Mouse (Mus musculus): ENCODE results near the gene Zfp768. TPM values are rescaled to one million over a fixed set of nuclear protein-coding genes. Genes with fewer than 3 reads are reported as not detected.

Zfp768 gene
- polyA plus RNA-seq, 1 experiment from 2014 or later = 6.5 TPM

DNA sequence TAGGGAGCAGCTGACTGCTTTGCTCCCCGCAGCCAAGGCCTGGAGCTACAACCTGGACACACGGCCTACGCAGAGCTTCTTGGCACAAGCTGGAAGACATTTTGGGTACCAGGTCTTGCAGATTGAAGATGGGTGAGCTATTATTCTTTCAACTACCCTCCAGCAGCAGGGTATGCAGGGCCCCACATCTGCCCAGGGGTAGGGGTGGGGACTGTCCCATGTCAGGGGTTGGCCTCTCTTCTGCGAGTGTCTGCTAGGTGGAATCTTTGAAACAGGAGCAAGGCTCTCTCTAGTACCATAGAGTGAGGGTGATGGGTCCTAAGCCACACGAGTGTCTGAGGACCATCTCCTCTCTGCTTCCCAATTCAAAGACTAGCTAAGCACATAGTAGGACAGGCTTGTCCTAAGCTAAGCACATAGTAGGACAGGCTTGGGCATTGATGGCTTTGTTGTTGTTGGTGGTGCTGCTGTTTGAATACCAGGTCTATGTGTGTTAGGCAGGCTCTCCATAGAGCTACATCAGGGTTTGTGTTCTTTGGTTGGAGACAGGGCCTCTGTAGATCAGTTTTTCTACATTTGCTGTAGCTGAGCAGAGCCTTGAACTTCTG lies 47.7 kb downstream of the Zfp768 start:
- no peak overlapping the region for H3K27ac ChIP-seq (ENCODE audit: low read depth)
- 88% methylated on average over 5 of the region's 5 CpGs for WGBS
- H3K4me3 ChIP-seq (ENCODE audit: low read depth, low read length) = no peak overlapping the region
- no peak overlapping the region for H3K9ac ChIP-seq
- no peak for ATAC-seq (ENCODE audit: insufficient read depth)
- no peaks in the 10 kb centered on the region for H3K4me1 ChIP-seq (ENCODE audit: insufficient read depth)
- H3K27me3 ChIP-seq (ENCODE audit: insufficient read depth, low read length) = no peaks in the 10 kb centered on the region
- TF ChIP-seq CTCF (IDR thresholded peaks at IDR 0.05; ENCODE audit: low read depth) = no peak
- no peaks in the 10 kb centered on the region for H3K9me3 ChIP-seq (ENCODE audit: low read depth, low read length)
- no peaks in the 10 kb centered on the region for H3K36me3 ChIP-seq (ENCODE audit: insufficient read depth)
- DNase-seq = no peak
- no peak overlapping the region for H3K4me2 ChIP-seq

DNA sequence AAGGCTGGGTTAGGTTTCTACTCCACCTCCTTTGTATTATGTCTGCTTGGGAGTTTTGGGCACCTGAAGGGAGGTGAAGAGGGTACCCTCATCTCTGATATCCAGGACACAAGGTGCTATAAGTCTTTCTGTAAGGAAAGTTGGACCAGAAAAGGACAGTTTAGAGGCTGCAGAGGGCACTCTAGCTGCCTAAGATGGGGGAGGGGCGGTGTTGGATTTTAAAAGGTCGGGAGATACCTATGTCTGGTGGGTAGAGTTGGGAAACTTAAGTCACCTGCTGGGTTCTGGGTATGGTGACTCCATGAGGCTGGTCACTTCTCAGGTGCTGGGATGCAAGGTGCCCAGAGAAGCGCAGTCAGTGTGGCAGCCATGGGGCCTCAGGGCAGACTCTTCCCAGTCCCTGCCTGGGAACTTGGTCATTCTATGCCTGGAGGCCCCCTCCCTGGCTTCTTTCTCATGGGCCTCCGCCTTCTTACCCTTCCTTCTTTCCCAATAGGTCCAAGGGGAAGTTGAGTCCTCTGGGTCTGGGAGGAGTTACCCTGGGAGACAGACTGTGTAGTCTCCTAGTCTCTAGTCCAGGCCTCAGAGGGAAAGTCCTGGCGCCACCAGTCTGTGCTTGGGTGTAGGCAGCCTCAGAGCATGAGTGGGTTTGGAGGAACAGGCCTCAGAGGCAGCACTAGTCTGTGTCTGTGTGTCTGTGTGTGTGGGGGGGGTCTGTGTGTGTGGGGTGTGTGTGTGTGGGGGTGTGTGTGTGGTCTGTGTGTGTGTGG lies 48.4 kb downstream of the Zfp768 start:
- WGBS = 78% methylated on average over 5 of the region's 5 CpGs
- no peak overlapping the region for H3K4me2 ChIP-seq
- no peaks in the 10 kb centered on the region for H3K4me1 ChIP-seq (ENCODE audit: insufficient read depth)
- no peak overlapping the region for H3K27ac ChIP-seq (ENCODE audit: low read depth)
- no peaks in the 10 kb centered on the region for H3K27me3 ChIP-seq (ENCODE audit: insufficient read depth, low read length)
- H3K4me3 ChIP-seq (ENCODE audit: low read depth, low read length) = no peak overlapping the region
- TF ChIP-seq CTCF (IDR thresholded peaks at IDR 0.05; ENCODE audit: low read depth) = no peak
- no peak overlapping the region for H3K9ac ChIP-seq
- H3K9me3 ChIP-seq (ENCODE audit: low read depth, low read length) = no peaks in the 10 kb centered on the region
- no peaks in the 10 kb centered on the region for H3K36me3 ChIP-seq (ENCODE audit: insufficient read depth)
- ATAC-seq (ENCODE audit: insufficient read depth) (no peak), DNase-seq (no peak)

DNA sequence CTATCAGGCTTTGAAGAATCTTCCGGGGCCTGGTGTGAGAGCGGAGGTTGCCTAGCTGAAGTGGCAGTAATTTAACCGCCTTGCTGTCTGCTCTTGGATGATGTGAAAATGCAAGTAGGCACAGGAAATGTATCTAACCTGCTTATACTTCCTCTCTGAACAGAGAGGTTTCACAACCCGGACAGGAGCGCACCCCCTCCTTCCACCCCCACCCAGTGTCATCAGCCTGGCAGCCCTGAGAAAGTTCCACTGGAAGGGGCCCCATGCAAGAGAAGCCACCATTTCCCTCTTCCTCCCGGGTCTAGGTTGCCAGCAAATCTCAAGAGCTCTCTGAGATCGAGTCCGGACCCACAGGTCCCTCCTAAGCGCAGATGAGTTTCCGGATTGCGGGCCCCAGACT lies 49.3 kb downstream of the Zfp768 start, which contains the start of gene Itgal:
TSS of gene Itgal (plus strand) at position 163 of the 400 bp plus-strand sequence.
- H3K27ac ChIP-seq (ENCODE audit: low read depth) = no peak within 1 kb of the TSS
- no peak within 1 kb of the TSS for H3K9ac ChIP-seq
- H3K27me3 ChIP-seq (ENCODE audit: insufficient read depth, low read length) = no peaks in the 10 kb centered on the region
- 71% methylated on average over 11 of the region's 11 CpGs for WGBS
- no peaks in the 10 kb centered on the region for H3K36me3 ChIP-seq (ENCODE audit: insufficient read depth)
- ATAC-seq (ENCODE audit: insufficient read depth) (no peak), DNase-seq (no peak)
- no peaks in the 10 kb centered on the region for H3K4me1 ChIP-seq (ENCODE audit: insufficient read depth)
- no peak for TF ChIP-seq CTCF (IDR thresholded peaks at IDR 0.05; ENCODE audit: low read depth)
- no peaks in the 10 kb centered on the region for H3K9me3 ChIP-seq (ENCODE audit: low read depth, low read length)
- no peak within 1 kb of the TSS for H3K4me2 ChIP-seq
- H3K4me3 ChIP-seq (ENCODE audit: low read depth, low read length) = no peak within 1 kb of the TSS

Other genes with a start within 250 kb of the Zfp768 start
- 0.22 and 0.47 TPM in 2 replicates for gene Qprt, start 223.4 kb downstream of the Zfp768 start, polyA plus RNA-seq (2014; fragmentation: Nextera tagmentation; extraction: Ambion mirVana)
- gene Spn, start 207.8 kb downstream of the Zfp768 start, polyA plus RNA-seq (2014; fragmentation: Nextera tagmentation; extraction: Ambion mirVana) = 0.20 TPM in 1 of 2 replicates, not detected in the other
- 54.6 and 59.6 TPM in 2 replicates for gene Cd2bp2, start 149.5 kb downstream of the Zfp768 start, polyA plus RNA-seq (2014; fragmentation: Nextera tagmentation; extraction: Ambion mirVana)
- gene Tbc1d10b, start 137.1 kb downstream of the Zfp768 start, polyA plus RNA-seq (2014; fragmentation: Nextera tagmentation; extraction: Ambion mirVana) = 26.0 and 33.7 TPM in 2 replicates
- 8.6 and 12.2 TPM in 2 replicates for gene Mylpf, start 136.7 kb downstream of the Zfp768 start, polyA plus RNA-seq (2014; fragmentation: Nextera tagmentation; extraction: Ambion mirVana)
- gene Zfp553, start 112.5 kb downstream of the Zfp768 start, polyA plus RNA-seq (2014; fragmentation: Nextera tagmentation; extraction: Ambion mirVana) = 21.2 and 24.3 TPM in 2 replicates
- gene Sept1, start 112.5 kb downstream of the Zfp768 start, polyA plus RNA-seq (2014; fragmentation: Nextera tagmentation; extraction: Ambion mirVana) = 20.1 and 20.3 TPM in 2 replicates
- 52.8 and 54.7 TPM in 2 replicates for gene Zfp771, start 101.3 kb downstream of the Zfp768 start, polyA plus RNA-seq (2014; fragmentation: Nextera tagmentation; extraction: Ambion mirVana)
- 202 and 226 TPM in 2 replicates for gene Dctpp1, start 84.9 kb downstream of the Zfp768 start, polyA plus RNA-seq (2014; fragmentation: Nextera tagmentation; extraction: Ambion mirVana)
- gene Sephs2, start 71.5 kb downstream of the Zfp768 start, polyA plus RNA-seq (2014; fragmentation: Nextera tagmentation; extraction: Ambion mirVana) = 85.3 and 90.4 TPM in 2 replicates
- 1.0 and 1.6 TPM in 2 replicates for gene Itgal, start 49.3 kb downstream of the Zfp768 start, polyA plus RNA-seq (2014; fragmentation: Nextera tagmentation; extraction: Ambion mirVana)
- gene Zfp747, start 30.5 kb upstream of the Zfp768 start, polyA plus RNA-seq (2014; fragmentation: Nextera tagmentation; extraction: Ambion mirVana) = 6.7 and 8.5 TPM in 2 replicates
- gene 9130019O22Rik, start 41.6 kb upstream of the Zfp768 start, polyA plus RNA-seq (2014; fragmentation: Nextera tagmentation; extraction: Ambion mirVana) = 5.6 and 6.8 TPM in 2 replicates
- 4.9 and 7.1 TPM in 2 replicates for gene E430018J23Rik, start 48.0 kb upstream of the Zfp768 start, polyA plus RNA-seq (2014; fragmentation: Nextera tagmentation; extraction: Ambion mirVana)
- gene Zfp764, start 61.2 kb upstream of the Zfp768 start, polyA plus RNA-seq (2014; fragmentation: Nextera tagmentation; extraction: Ambion mirVana) = 9.3 and 10.4 TPM in 2 replicates
- 21.6 and 22.6 TPM in 2 replicates for gene Zfp688, start 76.5 kb upstream of the Zfp768 start, polyA plus RNA-seq (2014; fragmentation: Nextera tagmentation; extraction: Ambion mirVana)
- gene Zfp689, start 103.6 kb upstream of the Zfp768 start, polyA plus RNA-seq (2014; fragmentation: Nextera tagmentation; extraction: Ambion mirVana) = 9.6 and 9.8 TPM in 2 replicates
- gene Prr14, start 114.0 kb upstream of the Zfp768 start, polyA plus RNA-seq (2014; fragmentation: Nextera tagmentation; extraction: Ambion mirVana) = 44.3 TPM in 2 replicates
- gene Fbrs, start 133.6 kb upstream of the Zfp768 start, polyA plus RNA-seq (2014; fragmentation: Nextera tagmentation; extraction: Ambion mirVana) = 12.8 and 16.1 TPM in 2 replicates
- gene Srcap, start 166.4 kb upstream of the Zfp768 start, polyA plus RNA-seq (2014; fragmentation: Nextera tagmentation; extraction: Ambion mirVana) = 61.6 and 71.3 TPM in 2 replicates
- 19.6 and 20.5 TPM in 2 replicates for gene Gm42715, start 174.0 kb upstream of the Zfp768 start, polyA plus RNA-seq (2014; fragmentation: Nextera tagmentation; extraction: Ambion mirVana)
- gene Tmem265, start 215.8 kb upstream of the Zfp768 start, polyA plus RNA-seq (2014; fragmentation: Nextera tagmentation; extraction: Ambion mirVana) = 4.0 and 6.3 TPM in 2 replicates
- gene Phkg2, start 227.8 kb upstream of the Zfp768 start, polyA plus RNA-seq (2014; fragmentation: Nextera tagmentation; extraction: Ambion mirVana) = 31.3 and 39.3 TPM in 2 replicates
- gene Ccdc189, start 243.0 kb upstream of the Zfp768 start, polyA plus RNA-seq (2014; fragmentation: Nextera tagmentation; extraction: Ambion mirVana) = 8.6 and 9.1 TPM in 2 replicates
- 46.7 and 47.6 TPM in 2 replicates for gene Rnf40, start 243.2 kb upstream of the Zfp768 start, polyA plus RNA-seq (2014; fragmentation: Nextera tagmentation; extraction: Ambion mirVana)